Mouse (Mus musculus): ENCODE measurements around the gene Cd82. TPM values are rescaled to one million over a fixed set of nuclear protein-coding genes. Genes with fewer than 3 reads are reported as not detected.

The Cd82 gene
- polyA plus RNA-seq, 1 experiment from 2014 or later, result 41.3 TPM

DNA sequence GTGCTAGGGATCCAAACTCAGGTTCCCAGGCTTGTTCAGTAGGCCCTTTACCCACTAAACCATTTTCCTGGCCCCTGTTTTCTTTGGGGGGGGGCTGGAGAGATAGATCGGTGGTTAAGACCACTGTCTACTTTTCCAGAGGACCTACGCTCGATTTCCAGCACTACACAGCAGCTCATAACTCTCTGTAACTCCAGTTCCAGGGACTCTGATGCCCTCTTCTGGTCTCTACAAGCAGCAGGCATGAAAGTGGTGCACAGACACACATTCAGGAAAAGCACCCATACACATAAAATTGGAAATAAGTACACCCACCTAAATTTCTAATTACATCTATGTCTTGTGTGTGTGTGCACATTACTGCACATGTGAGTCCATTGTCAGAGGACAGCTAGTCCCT lies 85.8 kb downstream of the Cd82 start:
- Histone ChIP-seq H3K9me3 (ENCODE audit: control insufficient read depth, low read length) (no peaks in the 10 kb centered on the region), H3K4me2 (ENCODE audit: low read length) (no peak overlapping the region), H3K4me1 (replicated peaks; ENCODE audit: control insufficient read depth, insufficient read depth, low read length) (peaks cover 16% of the 10 kb centered on the region), H3K9ac (ENCODE audit: low read length) (no peak overlapping the region), H3K27ac (ENCODE audit: low read depth) (no peak overlapping the region), H3K36me3 (ENCODE audit: control insufficient read depth, insufficient read depth, low read length) (no peaks in the 10 kb centered on the region), H3K4me3 (ENCODE audit: low read depth, low read length) (no peak overlapping the region), H3K27me3 (replicated peaks; ENCODE audit: control insufficient read depth, insufficient read depth, low read length) (no peaks in the 10 kb centered on the region)
- ATAC-seq (replicated peaks; ENCODE audit: low FRiP score, low TSS enrichment, low read depth), result no peak
- no peak for DNase-seq (ENCODE audit: low spot score)
- WGBS, result 94% methylated on average over 3 of the region's 3 CpGs

DNA sequence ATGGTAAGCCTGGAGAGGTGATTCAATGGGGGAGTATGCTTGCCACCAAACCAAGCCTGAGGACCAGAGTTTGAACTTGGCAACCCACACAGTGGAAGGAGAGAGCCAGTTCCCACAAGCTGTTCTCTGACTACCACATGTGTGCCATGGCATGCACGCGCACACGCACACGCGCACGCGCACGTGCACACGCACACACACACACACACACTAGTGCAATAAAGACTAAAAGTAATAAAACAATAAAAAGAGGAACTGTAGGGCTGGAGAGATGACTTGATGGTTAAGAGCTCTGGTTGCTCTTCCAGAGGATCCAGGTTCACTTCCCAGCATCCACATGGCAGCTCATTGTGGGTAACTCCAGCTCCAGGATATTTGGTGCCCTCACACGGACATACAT lies 90.1 kb downstream of the Cd82 start:
- Histone ChIP-seq H3K4me1 (replicated peaks; ENCODE audit: control insufficient read depth, insufficient read depth, low read length) (peaks cover 8% of the 10 kb centered on the region), H3K4me2 (ENCODE audit: low read length) (no peak overlapping the region), H3K9ac (ENCODE audit: low read length) (no peak overlapping the region), H3K27me3 (replicated peaks; ENCODE audit: control insufficient read depth, insufficient read depth, low read length) (no peaks in the 10 kb centered on the region), H3K4me3 (ENCODE audit: low read depth, low read length) (no peak overlapping the region), H3K9me3 (ENCODE audit: control insufficient read depth, low read length) (no peaks in the 10 kb centered on the region), H3K36me3 (ENCODE audit: control insufficient read depth, insufficient read depth, low read length) (no peaks in the 10 kb centered on the region), H3K27ac (ENCODE audit: low read depth) (0 out of 2 replicates have a peak overlapping the region, but pooled peaks have one; percentile 2)
- no peak for DNase-seq (ENCODE audit: low spot score)
- 94% methylated on average over 10 of the region's 10 CpGs for WGBS
- no peak for ATAC-seq (replicated peaks; ENCODE audit: low FRiP score, low TSS enrichment, low read depth)

DNA sequence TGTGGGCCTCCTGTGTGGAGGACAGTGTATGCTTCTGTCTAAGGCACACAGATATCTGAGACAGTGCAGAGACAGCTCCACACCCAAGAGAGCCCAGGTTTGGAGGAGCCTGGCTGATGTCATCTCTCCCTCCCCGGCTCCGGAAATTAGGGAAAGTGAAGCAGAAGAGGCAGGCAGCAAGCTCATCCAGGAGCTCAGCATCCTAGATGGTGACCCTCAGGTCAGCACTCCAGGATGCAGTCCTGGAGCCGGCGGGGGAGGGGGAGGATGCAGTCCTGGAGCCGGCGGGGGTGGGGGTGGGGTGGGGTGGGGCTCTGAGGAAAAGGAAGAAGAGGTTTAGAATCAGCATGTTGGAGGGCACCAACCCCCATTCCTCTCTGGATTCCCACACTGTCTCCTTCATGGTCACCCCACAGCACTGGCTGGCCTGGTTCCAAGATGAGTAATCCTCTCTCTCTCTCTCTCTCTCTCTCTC lies 90.8 kb downstream of the Cd82 start:
- no peak overlapping the region for H3K9ac ChIP-seq (ENCODE audit: low read length)
- H3K27ac ChIP-seq (ENCODE audit: low read depth), result peak overlapping the region; percentile 12
- H3K4me2 ChIP-seq (ENCODE audit: low read length), result no peak overlapping the region
- H3K4me1 ChIP-seq (replicated peaks; ENCODE audit: control insufficient read depth, insufficient read depth, low read length), result peaks cover 8% of the 10 kb centered on the region
- DNase-seq (ENCODE audit: low spot score), result no peak
- WGBS, result 33% methylated on average over 2 of the region's 6 CpGs
- H3K27me3 ChIP-seq (replicated peaks; ENCODE audit: control insufficient read depth, insufficient read depth, low read length), result no peaks in the 10 kb centered on the region
- no peak overlapping the region for H3K4me3 ChIP-seq (ENCODE audit: low read depth, low read length)
- ATAC-seq (replicated peaks; ENCODE audit: low FRiP score, low TSS enrichment, low read depth), result peak; percentile 76
- H3K36me3 ChIP-seq (ENCODE audit: control insufficient read depth, insufficient read depth, low read length), result no peaks in the 10 kb centered on the region
- H3K9me3 ChIP-seq (ENCODE audit: control insufficient read depth, low read length), result no peaks in the 10 kb centered on the region

Small RNAs within 50 kb of the gene (microRNA-seq; reads per million reads assigned to microRNA genes)
- not detected for gene Mir7001

Other genes starting within 250 kb of the Cd82 start
- gene Tspan18, start 128.6 kb downstream of the Cd82 start, polyA plus RNA-seq (2014; fragmentation: Nextera tagmentation; extraction: Ambion mirVana), result 36.1 and 41.0 TPM in 2 replicates
- gene Gm10803, start 97.4 kb upstream of the Cd82 start, polyA plus RNA-seq (2014; fragmentation: Nextera tagmentation; extraction: Ambion mirVana), result not detected in 2 replicates
- gene Alx4, start 179.2 kb upstream of the Cd82 start, polyA plus RNA-seq (2014; fragmentation: Nextera tagmentation; extraction: Ambion mirVana), result 0.24 and 0.28 TPM in 2 replicates

Measured in intestine, embryonic 14.5 days (tissue).